Mouse (Mus musculus) frontal cortex, adult 2 months (tissue): ENCODE measurements around the gene Il6ra. TPM values are rescaled to one million over a fixed set of nuclear protein-coding genes. Genes with fewer than 3 reads are reported as not detected.

Experiments used
- DNase-seq, 2 experiments: peaks; one replicate each; pipeline ENCODE4 v3.0.0; 2022; ENCODE audit warnings: low spot score in 1 of 2; ENCODE audit errors: extremely low spot score in 1 of 2
- polyA plus RNA-seq: library from polyadenylated mRNA; depleted of rRNA; stranded (reverse); fragments of >200 nt; gene quantifications from 2 replicates; pipeline ENCODE4 v1.2.3, GENCODE M21; 2012; rRNA removed

The Il6ra gene
- polyA plus RNA-seq: 1.7 and 2.3 TPM in 2 replicates

- peak; percentile 50 to 72 for DNase-seq
Observed at GRCm38 (mm10) chr3:89912543-89913391, at the start of gene Il6ra. TSS of gene Il6ra (minus strand) at chr3:89913196.

GRCm38 (mm10) chr3:89962059-89962750 is 49.2 kb upstream of the Il6ra start:
- DNase-seq: no peak

GRCm38 (mm10) chr3:89961436-89961835 is 48.4 kb upstream of the Il6ra start:
- no peak for DNase-seq

DNA sequence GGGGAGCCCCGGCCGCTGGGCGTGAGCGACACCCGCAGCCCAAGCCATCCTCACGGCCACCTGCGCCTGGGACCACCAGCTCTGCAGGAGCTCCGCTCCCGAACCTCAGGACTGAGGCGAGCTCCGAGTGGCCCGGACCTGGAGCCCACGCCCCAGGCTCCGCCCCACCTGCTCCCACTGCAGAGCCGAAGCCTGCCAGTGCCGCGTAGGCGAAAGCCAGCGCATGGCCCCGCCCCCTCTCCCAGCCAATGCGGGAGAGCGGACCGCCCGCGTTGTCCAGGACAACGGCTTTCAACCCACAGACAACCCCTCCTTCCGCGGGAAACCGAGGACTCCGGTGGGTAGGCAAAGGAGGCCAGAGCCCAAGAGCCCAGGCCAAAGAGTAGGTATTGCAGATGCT is 47.5 kb upstream of the Il6ra start:
- DNase-seq: peak; percentile 92 to 96

GRCm38 (mm10) chr3:89959435-89959834 is 46.4 kb upstream of the Il6ra start:
- peak; percentile 79 to 83 for DNase-seq

DNA sequence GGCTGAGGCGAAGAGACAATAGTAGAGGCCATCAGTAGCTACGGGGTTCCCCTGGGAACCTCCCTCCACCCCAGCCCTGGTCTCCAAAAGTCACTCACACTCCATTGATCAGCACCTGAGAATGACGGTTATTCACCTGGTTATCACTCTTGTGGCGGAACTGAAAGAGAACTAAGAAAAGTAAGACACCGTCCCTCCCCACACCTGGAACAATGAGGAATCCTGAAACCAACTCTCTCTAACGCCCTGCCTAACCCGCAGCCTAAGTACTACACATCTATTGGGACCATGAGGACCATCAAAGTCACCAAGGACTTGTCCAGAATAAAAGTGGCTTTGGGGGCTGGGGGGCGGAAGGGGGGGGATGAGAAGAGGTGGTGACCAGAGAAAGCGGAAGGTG is 44.9 kb upstream of the Il6ra start:
- DNase-seq: no peak

DNA sequence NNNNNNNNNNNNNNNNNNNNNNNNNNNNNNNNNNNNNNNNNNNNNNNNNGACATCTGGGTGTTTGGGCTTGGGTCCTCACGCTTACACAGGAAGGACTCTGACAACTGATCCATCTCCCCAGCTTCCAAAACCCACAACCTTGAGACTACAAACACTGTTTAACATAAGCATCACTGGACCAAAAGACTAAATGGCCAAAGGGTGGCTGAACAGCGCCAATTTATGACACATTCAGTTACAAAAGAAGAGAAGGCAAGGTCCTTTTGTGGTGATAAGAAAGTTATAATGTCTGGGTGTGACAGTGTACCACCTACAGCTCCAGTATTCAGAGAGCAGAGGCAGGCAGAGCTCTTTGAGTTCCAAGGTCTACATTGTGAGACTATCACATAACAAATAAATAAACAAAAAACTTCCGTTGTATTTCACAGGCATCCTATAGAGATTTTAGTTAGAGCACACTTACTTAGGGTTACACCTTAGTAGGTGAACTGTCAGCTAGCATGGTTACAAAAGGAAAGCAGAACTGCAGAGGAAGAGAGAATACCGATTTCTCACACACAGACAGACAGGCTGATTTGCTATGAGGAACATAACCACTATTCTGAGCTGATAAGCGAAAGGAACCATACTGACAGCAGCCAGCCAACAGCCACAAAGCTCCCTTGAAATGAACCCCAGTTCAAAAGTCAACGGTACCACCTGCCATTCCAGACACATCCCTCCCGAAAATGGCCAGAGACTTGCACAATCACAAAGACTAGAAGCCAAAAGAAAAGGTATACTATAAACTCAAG is 43.4 kb upstream of the Il6ra start:
- no peak for DNase-seq

DNA sequence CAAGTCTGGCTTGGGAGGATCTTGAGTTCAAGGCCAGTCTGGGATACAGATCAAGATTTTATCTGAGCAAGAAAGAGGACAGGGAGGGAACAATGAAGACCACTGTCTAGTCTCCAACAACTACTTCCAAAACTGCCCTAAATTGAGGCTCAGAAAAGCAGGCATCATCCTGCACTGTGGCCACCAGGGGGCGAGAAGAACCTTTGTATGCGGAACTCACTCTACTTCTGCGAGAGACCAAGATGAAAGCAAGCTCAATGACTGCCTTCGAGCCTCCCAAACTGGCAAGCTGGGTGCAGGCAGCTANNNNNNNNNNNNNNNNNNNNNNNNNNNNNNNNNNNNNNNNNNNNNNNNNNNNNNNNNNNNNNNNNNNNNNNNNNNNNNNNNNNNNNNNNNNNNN is 40.4 kb upstream of the Il6ra start:
- DNase-seq: peak in 1 of 2 experiments; percentile 87

DNA sequence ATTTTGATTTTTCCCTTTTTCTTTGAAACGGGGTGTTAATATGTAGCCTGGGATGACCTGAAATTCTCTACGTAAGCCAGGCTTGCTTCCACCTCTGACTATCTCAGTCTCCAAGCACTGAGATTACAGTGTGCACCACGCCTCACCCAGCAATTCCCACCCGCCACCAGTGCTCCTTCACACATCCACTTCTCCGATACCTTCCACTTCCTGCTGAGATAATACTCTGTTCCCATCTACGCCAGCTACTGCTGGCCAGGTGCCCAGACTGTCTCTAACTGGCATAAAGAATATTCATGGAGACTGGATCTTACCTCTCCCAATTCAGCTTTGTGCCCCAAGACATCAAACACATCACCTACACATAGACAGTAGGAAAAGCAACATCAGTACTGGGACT is 35.7 kb upstream of the Il6ra start:
- peak; percentile 70 to 86 for DNase-seq

GRCm38 (mm10) chr3:89948021-89948420 is 35.0 kb upstream of the Il6ra start:
- no peak for DNase-seq

GRCm38 (mm10) chr3:89945026-89945425 is 32.0 kb upstream of the Il6ra start:
- no peak for DNase-seq

DNA sequence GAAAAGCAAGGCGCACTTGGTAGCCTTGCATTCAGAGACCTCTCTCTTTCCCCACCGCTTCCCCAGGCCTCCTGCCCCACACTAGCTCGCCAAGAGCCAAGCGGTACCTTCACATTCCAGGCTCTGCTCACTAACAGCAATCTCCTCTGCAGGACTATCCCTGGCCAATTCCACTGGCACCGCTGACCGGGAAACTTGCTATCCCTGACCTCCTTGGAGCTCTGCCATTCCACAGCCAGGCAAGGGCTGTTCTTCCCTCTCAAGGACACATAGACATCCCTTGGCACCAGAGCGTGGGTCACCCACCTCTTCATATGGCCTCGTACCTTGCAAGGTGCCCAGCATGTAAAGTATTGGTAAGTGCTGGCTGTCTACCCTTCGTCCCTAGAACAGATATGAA is 29.9 kb upstream of the Il6ra start:
- DNase-seq: no peak

DNA sequence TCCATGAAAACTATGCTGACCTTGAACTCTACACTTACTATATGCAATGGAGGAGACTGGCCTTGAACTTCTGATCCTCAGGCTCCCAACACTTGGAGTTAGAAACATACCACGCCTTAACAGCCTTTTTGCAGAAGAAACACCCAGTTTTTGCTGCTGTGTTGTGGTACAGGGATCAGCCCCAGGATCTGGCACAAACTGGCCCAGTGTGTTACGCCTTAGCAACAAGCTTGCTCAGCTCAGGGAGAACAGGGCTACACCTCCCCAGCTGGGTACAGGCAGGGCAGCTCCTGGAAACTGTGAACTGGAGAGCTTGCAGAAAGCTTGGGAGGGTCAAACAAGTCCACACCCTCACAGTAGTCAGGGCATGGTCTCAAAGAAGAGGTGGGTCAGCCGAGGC is 23.5 kb upstream of the Il6ra start:
- DNase-seq: no peak

DNA sequence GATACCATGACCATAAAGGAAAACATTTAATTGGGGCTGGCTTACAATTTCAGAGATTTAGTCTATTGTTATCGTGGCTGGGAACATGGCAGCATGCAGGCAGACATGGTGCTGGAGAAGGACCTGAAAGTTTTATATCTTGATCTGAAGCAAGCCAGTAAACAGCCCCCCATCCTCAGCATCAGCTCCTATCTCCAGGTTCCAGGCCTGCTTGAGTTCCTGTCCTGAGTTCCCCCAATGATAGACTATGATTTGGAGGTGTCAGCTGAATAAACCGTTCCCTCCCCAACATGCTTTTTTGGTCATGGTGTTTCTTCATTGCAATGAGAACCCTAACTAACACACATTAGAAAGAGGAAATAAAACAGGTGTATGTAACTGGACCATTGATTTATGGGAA is 19.9 kb upstream of the Il6ra start:
- no peak for DNase-seq

- DNase-seq: no peak
Observed at GRCm38 (mm10) chr3:89928956-89929355, 16.0 kb upstream of the Il6ra start.

DNA sequence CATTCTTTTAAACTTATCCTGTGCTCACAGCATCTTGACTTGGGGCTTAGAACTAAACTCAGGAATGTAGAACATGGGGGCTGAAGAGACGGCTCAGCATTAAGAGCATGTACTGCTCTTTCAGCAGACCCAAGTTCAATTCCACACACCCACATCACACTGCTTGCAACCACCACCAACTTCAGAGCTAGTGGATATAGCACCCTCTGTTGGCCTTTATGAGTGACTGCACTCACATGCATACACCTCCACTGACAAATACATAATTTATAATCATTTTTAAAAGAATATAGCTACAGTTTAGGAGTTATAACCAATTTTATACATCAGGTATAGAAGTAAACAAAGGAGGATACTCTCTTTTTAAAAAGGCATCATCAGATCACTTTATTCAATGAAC is 13.4 kb upstream of the Il6ra start:
- DNase-seq: no peak

DNA sequence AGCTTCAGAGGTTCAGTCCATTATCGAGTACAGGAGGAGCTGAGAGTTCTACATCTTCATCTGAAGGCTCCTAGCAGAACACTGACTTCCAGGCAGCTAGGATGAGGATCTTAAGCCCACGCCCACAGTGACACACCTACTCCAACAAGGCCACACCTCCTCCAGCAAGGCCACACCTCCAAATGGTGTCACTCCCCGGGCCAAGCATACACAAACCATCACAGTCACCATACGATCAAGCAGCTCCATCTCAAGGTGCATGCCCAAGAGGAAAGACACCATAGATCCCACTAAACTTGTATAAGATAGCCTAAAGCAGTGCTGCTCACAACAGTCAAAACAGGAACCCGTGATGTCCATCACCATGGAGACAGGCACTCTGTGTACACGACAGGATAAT is 7.7 kb upstream of the Il6ra start:
- no peak for DNase-seq

DNA sequence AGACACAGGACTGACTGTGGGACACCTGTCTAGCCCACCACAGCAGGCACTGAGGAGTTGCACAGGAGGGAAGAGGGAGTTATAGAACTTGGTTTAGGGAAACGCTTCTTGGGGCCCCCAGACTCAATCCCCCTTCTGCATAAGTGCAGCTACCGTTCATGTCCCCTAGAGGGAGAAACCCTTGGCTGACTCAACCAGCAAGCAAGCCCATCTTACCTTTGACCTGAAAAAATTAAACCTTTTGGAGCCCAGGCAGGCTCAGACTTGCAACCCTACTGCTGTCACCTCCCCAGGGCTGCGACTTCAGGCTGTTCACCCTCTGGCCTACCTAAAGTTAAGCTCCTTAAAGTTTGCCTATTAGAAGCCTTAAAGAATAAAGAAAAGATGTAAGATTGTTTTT is 4.4 kb upstream of the Il6ra start:
- no peak for DNase-seq

GRCm38 (mm10) chr3:89916622-89917021 is 3.6 kb upstream of the Il6ra start:
- DNase-seq: no peak

GRCm38 (mm10) chr3:89914700-89915099 is 1.7 kb upstream of the Il6ra start:
- DNase-seq: no peak

- DNase-seq: no peak
Observed at GRCm38 (mm10) chr3:89912108-89912542, 871 bp downstream of the Il6ra start.
